Mouse (Mus musculus) brain, embryonic 18.5 days (tissue): Measurements from ENCODE around the gene Ctsa.
A peak's percentile ranks its signal among the peaks of the same experiment; 100 is the strongest.
"Not testable (repeated sequence)": the region's sequence is repeated elsewhere in the genome, so short reads cannot be mapped to it uniquely, and the experiment has no call there.

Experiments
- DNase-seq: peaks from one replicate; pipeline ENCODE4 v3.0.0-alpha.2; 2012; ENCODE audit warnings: low read depth, low spot score

Ctsa gene

DNA sequence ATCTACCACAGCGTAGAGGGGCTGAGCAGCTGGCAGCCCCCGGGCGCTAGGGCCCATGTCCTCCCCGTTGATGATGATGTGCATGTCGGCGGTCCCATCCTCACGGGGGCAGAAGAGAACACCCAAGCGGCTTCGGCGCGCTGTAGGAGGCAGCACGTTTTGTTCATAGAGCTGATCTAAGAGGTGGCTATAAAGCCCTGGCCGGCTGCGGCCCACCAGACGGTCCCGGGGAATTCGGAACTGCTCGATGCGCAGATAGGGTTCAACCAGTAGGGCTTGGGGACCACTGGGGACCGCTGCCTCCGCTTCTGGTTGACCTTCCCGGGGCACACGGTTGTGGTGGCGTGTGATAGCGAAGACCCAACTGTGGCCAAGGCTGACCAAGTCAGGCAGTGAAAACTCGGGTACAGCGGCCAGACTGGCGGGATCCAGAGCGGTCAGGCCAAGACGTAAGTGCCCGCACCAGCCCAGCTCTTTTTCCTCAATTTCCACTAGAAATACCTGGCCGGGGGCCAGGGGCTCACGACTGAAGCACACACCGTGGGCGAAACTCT, at the start of gene Ctsa:
Gene Ctsa (plus strand): TSS at position 126 of the 554 bp plus-strand sequence.
- DNase-seq = peak; percentile 43

DNA sequence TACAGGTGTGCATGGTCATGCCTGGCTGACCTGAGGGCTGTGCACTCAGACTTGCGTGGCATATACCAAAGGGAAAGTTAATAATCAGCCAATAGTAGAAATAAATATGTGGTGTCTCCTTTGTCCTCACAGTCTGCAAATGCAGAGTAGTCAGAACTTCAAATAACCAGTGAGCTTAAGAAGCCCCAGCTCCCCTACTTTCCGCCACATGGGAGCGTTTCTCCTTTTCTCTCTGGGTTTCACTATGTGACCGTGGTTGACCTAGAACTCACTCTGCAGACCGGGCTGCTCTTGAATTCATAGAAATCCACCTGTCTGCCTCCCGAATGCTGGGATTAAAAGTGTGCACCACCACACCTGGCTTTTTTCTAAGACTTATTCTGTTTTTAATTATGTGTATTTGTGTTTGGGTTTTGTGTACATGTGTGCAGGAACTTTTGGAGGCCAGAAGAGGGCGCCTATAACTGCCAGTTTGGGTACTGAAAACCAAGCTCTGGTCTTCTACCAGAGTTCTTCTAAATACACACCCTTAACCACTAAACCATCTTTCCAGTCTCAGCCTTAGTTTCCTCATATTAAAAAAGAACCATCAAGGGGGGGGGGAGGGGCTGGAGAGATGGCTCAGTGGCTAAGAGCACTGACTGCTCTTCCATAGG, 48.6 kb upstream of the Ctsa start:
- no peak for DNase-seq

DNA sequence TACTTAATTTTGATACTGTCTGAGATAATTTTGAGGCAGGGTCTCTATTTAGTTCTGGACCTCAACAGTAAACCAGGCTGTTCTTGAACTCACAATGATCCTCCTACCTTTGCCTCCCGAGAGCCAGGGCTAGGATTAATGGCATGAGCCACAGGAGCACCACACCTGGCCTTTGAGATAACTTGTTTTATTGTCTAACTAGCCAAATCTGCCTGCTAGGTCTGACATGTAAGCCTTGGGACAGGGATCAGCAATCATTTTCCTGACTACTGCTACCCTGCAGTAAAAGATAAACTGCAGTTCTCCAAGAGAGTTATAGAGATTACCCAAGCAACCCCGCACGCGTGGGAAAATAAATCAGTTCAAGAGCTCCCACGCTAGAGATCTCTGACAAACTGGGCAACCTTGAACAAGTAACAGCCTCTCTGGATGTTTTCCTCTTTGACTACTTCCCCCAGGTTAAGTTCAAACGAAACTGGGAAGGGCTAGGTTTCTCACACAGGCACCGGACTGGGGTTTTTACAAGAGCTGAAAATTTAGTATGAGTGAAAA, 47.7 kb upstream of the Ctsa start:
- no peak for DNase-seq

DNA sequence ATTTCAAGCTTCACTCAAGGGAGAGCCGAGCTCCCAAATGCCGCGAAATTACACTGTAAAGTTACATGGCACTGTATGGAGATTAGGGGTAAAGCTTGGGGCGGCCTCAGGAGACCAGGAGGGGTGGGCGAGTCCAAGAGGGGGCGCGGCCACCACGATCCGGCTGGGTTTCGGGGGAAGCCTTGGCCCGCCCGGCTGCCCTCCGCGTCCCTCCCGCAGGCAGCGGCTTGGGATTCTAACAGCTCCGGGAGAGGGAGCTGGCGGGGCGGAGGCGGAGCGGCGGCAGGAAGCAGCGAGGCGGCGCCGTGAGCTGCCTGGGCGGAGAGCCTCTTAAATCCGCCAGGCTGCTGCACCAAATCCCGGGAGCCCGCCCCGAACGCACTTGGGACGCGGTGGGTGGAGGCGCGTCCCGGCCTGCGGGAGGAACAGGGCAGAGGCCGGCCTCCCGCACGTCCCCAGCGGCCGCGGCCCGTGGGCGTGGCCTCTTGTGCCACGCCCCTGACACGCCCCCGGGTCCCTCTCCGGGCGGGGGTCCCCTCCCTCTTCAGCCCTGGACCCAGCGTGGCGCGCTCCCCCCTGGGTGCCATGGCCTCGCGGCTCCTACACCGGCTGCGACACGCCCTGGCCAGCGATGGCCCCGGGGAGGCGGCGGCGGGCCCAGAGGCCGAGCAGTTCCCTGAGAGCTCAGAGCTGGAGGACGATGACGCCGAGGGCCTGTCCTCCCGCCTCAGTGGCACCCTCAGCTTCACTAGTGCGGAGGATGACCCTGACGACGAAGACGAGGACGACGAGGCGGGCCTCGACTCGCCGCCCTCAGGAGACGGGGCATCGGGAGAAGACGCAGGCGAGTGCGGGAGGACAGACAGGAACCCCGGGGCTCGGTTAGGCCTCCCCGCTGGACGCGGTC, 46.9 kb upstream of the Ctsa start, which contains the start of gene Snx21:
Gene Snx21 (plus strand): TSS at position 343 of the 907 bp plus-strand sequence.
- peak; percentile 65 for DNase-seq

DNA sequence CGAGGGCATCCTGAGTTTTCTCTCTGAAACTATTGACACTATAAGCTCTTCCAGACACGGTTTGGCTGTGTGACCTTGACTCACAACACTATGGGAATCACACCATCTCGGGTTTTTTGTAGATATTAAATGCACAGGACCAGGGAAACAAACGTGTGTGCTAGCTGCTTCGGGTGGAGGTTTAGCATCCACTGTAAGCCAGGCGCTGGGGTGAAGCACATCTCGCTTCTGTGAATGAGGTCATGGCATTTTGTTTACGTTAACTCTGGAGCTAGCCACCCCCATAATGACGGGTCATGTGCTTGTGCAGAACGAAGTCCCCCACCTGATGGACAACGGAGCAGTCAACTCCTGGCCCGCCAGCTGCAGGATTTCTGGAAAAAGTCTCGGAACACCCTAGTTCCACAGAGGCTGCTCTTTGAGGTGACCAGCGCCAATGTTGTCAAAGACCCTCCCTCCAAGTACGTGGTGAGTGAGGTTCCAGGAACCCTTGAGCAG, 46.2 kb upstream of the Ctsa start:
- DNase-seq = no peak

DNA sequence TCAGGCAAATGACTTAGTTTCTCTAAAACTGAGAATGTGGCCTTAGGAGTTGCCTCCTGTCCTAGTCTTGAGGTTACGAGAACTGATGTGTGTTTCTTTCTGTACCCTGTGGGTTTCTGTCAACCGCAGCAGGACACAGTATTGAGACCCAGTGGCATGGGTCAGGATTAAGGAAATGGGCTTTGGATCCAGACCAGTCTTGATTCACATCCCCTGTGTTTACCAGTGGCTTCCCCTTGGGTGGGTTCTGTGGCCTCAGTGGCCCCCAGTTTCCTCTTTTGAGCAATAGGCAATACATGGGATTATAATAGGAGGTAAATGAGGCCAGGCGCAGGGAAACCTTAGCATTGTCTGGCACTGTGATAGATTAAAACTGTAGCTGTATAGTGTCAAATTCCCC, 45.6 kb upstream of the Ctsa start:
- DNase-seq = no peak

DNA sequence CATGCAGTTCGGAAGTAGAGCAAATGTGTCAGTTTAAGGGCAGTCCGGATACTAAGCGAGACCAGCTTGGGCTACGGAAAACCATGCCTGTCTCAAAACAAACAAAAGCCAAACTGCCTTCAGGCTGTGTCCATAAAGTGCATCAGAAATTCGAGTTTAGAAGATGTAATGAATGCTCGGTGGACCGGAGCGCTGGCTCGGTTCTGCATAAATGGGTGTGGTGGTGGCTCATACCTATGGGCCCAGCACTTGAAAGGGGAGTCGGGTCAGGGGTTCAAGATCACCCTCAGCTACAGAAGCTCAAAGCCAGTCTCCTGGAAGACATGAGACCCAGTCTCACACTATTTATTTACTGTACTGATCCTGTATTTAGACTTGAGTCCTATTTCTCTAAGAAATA, 44.9 kb upstream of the Ctsa start:
- no peak for DNase-seq

DNA sequence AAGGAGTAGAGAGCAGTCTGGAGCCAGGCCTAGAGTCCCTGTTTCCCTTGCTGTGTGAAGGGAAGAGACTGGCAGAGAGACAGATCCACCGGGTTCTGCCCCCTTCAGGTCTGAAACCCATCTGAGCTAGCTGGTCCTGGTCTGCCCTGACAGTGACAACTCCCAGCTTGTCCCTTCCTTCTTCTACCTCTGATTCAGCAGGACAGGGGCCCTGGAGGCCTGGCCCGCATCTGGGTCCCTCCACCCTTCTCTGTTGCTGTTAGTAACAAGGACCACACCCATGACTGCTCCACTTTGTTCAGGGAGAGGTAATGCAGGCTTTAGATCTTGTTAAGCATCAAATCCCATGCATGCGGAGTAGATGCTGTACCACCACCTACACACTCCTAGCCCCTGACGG, 44.3 kb upstream of the Ctsa start:
- no peak for DNase-seq

DNA sequence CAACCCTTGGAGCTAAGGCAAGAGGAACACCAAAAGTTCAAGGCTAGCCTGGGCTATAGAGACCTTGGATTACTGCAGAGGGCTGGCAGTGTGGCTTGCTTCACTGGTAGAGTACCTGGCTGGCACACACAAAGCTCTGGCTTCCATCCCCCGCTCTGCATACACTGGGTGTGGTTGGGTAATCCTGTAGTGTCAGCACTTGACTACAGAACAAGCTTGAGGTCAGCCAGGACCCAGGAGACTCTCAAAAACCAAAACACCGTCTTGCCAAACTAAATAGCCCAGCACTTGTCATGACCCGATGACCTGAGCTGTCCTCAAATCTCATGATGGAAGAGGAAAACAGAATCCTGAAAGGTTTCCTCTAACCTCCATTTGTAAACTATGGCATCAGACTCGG, 42.2 kb upstream of the Ctsa start:
- no peak for DNase-seq

DNA sequence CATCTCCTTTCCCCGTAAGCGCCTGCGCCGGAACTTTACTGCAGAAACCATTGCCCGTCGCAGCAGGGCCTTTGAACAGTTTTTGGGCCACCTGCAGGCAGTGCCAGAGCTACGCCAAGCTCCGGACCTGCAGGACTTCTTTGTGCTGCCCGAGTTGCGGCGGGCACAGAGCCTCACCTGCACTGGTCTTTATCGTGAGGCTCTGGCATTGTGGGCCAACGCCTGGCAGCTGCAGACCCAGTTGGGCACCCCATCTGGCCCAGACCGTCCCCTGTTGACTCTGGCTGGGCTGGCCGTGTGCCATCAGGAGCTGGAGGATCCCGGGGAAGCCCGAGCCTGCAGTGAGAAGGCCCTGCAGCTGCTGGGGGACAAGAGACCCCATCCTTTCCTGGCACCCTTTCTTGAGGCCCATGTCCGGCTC, 40.8 kb upstream of the Ctsa start:
- no peak for DNase-seq

DNA sequence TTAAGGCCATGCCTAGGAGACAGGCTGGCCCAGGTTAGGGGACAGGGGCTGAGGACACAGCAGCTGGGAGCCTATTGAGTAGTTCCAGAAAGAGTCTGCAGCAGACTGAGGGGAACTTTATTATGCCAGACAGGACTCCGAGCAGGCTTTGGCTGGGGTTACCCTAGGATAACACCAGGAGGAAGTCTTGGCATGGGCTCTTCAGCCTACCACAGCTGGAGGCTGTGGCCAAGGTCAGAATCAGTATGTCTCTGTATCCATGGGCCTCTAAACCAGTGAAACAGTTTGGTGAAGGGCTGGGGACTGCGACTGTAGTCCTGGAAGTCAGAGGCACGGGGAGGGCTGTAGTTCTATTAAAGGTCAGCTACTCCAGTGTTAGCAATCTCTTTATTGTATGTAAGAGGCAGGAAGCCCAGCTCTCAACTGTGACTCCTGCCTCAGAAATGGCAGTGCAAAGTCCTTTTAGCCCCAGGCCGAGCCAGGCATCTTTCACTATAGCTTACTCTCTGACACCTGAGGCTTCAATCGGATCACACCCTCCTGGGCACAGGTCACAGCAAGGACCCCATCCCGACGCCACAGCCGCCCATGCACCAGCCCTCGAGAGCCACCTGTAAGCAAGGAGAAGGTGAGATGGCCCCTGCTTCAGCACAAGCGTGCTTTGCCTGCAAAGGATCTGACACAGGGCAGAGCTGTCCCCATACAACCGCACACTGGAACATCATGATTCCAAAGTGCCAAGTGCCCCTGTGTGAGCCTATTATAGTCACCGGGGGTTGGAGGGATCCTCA, 40.1 kb upstream of the Ctsa start:
- no peak for DNase-seq

DNA sequence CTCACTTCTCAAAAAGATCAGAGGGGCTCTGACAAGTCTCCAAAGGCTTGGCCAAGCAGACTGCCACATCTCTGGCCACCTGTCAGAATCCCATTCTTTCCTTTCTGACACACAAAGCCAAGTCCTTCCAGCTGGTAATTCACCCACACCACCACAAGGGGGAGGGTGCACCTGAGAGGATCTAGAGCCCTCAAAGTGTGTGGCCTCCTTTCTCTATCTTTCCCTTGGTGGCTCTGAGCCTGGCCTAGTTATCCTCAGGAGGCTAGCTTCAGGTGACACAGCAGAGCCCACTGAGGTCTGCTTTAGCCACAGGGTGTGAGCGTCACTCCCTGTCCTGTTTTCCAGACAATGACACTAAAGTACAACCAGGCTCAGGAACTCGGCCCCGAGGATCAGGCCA, 39.4 kb upstream of the Ctsa start:
- DNase-seq = no peak

DNA sequence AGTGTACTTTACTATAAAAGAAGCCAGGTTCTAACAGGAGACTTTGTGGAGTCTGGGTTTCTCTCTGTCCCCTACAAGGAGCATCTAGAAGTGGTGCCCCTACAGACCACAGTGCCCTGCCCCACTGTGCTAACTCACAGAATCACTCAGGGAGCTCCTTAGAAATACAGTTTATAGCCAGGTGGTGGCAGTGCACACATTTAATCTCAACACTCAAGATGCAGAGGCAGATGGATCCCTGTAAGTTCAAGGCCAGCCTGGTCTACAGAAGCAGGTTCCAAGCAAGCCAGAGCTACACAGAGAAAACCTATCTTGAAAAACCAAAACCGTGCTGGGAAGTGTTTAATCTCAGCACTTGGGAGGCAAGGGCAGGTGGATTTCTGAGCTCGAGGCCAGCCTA, 38.9 kb upstream of the Ctsa start:
- no peak for DNase-seq

DNA sequence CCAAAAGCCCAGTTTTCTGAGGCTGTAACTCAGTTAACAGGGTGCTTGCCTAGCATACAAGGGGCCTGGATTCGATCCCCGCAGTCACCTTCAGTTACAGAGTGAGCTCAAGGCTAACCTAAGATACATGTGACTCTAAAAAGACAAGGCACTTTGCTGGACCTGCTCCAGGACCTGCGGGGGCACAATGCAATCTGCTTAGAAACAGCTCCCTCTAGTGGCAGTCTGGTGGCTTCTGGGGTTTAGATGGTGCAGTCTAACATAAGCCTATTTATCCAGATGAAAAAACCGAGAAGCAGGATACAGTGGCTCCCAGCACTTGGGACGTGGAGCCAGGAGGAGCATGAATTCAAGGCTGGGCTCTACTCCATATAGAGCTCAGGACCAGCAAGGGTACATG, 38.4 kb upstream of the Ctsa start:
- DNase-seq = no peak

DNA sequence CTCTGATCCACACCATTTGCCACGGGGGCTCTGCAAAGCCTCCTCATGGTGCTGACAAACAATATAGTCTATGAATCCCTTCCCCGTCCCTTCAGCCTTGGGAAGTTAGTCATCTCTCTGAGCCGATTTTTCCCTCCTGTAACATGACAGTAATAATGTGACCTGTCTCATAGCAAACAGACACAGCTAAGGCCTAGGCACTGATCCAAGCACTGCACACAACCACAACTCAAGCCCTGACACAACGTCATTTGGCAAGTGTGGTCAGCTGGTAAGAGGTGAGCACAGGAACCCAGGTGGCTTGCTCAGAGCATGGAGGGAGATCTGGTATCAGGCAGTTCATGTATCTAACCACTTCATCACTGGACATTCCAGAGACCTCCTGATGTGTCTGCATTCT, 36.8 kb upstream of the Ctsa start:
- DNase-seq = no peak

DNA sequence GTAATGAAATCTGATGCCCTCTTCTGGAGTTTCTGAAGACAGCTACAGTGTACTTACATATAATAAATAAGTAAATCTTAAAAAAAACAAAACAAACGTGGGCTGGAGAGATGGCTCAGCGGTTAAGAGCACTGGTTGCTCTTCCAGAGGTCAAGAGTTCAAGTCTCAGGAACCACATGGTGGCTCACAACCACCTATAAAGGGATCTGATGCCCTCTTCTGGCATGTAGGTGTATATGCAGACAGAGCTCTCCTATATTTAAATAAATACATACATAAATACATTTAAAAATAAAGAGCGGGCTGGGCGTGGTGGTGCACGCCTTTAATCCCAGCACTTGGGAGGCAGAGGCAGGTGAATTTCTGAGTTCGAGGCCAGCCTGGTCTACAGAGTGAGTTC, 34.1 kb upstream of the Ctsa start:
- DNase-seq = not testable (repeated sequence)

DNA sequence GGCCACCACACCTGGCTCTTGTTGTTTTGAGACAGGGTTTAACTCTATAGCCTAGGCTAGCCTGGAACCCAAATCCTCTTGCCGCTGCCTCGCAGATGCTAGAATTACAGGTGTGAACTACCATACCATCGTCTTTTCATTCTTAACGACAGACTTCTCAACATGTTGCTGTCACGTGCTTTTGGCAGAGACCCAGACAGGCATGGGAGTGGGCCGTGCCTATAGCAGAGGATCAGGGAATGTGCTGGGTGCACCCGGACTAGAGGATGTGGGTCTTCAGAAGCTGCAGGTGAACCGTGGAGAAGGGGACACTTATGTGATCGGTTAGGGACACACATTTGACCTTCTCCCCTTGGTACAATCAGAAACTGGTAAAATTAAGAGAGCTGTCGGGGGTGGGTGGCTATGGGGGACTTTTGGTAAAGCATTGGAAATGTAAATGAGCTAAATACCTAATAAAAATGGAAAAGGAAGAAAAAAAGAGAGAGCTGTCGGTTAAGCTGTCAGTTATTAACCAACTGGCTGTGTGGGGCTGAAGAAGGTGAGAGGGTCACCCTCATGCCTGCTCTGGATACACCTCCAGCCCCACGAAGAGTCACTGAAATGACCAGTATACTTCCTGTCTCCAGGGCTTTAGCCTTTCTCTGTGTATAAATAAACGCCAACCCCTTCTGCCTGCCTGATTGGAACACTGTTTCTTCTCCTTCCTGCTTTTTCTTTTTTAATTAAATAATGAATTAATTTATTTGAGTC, 32.2 kb upstream of the Ctsa start:
- no peak for DNase-seq

DNA sequence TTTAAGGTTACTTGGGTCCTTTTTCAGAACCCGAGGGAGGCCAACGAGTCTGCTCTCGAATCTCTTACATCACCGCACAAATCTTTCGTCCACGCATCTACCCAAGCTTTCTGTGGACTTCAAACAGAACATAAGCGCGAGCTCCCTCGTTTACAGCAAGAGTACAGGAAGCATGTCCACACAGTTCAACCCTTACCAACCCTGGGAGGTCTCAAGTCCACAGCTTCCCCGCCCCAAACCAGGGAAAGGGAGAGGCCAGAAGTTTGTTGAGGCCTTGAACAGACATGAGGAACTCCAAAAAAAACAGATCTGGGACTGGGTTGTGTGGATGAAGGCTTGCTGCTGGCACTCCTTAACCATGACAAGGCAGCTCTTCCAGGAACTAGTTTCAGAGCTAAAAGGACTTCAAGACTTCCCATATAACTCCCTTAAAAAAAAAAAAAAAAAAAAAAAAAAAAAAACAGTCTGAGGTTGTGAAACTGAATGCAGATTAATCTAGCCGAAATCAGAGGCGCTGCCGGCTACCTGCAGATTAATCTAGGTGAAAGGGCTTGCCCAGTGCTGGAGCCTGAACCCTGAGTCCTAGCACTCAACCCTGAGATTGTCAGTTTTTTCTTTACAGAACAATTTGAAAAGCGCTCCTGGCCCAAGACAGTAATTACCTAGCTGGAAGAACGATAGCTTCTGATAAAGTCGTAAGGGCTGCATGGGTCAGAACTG, 29.3 kb upstream of the Ctsa start:
- DNase-seq = no peak

DNA sequence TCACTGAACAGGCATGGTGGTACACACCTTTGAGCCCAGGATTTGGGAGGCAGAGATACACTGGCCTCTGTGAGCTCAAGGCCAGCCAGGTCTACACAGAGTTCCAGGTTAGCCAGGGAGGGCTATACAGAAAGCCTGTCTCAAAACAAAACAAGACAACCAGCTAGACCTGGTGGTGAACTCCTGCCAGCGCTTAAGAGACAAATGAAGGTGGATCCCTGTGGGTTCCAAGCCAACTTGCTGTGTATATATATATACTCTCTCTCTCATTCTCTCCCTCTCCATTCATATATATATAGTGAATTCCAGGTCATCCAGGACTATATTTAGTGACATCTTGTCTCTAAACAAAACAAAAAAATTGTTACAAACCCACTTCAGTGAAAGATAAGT, 28.8 kb upstream of the Ctsa start:
- DNase-seq = no peak
